Mouse (Mus musculus) cerebellum, adult (tissue): ENCODE data around the gene Mcoln2.
A peak's percentile ranks its signal among the peaks of the same experiment; 100 is the strongest.

Experiments
- ATAC-seq: cut with Nextera tagmentation; 2 replicates; pipeline ENCODE4 v1.9.2; 2017; ENCODE audit warnings: mild to moderate bottlenecking, moderate library complexity, mixed read lengths; ENCODE audit not compliant: insufficient number of reproducible peaks, low FRiP score, low TSS enrichment

Gene Mcoln2

GRCm38 (mm10) chr3:146149156-146150057 lies at the start of gene Mcoln2:
Gene Mcoln2, plus strand, starts transcription at chr3:146149833.
- ATAC-seq, result no peak

- ATAC-seq, result no peak
Measured at GRCm38 (mm10) chr3:146099925-146100324, 49.7 kb upstream of the Mcoln2 start.

- no peak for ATAC-seq
Measured at GRCm38 (mm10) chr3:146102049-146102448, 47.6 kb upstream of the Mcoln2 start.

- no peak for ATAC-seq
Measured at GRCm38 (mm10) chr3:146107116-146107849, 42.4 kb upstream of the Mcoln2 start.

GRCm38 (mm10) chr3:146107921-146108571 lies 41.6 kb upstream of the Mcoln2 start, which contains the start of gene Wdr63:
Gene Wdr63, minus strand, starts transcription at chr3:146108130.
- ATAC-seq, result peak; percentile 87

- no peak for ATAC-seq
Measured at GRCm38 (mm10) chr3:146108945-146109344, 40.7 kb upstream of the Mcoln2 start.

GRCm38 (mm10) chr3:146110358-146110757 lies 39.3 kb upstream of the Mcoln2 start:
- ATAC-seq, result no peak

- no peak for ATAC-seq
Measured at GRCm38 (mm10) chr3:146110916-146111315, 38.7 kb upstream of the Mcoln2 start.

GRCm38 (mm10) chr3:146117258-146117996 lies 32.2 kb upstream of the Mcoln2 start, which contains the start of gene Mcoln3:
Gene Mcoln3, plus strand, starts transcription at chr3:146117450.
- no peak for ATAC-seq

- ATAC-seq, result no peak
Measured at GRCm38 (mm10) chr3:146117997-146118457, 31.6 kb upstream of the Mcoln2 start.

- ATAC-seq, result no peak
Measured at GRCm38 (mm10) chr3:146121310-146122124, 28.1 kb upstream of the Mcoln2 start.

- ATAC-seq, result no peak
Measured at GRCm38 (mm10) chr3:146122125-146122420, 27.6 kb upstream of the Mcoln2 start.

GRCm38 (mm10) chr3:146122807-146123463 lies 26.7 kb upstream of the Mcoln2 start:
- no peak for ATAC-seq

- no peak for ATAC-seq
Measured at GRCm38 (mm10) chr3:146123464-146123825, 26.2 kb upstream of the Mcoln2 start.

GRCm38 (mm10) chr3:146127205-146127604 lies 22.4 kb upstream of the Mcoln2 start:
- ATAC-seq, result no peak

GRCm38 (mm10) chr3:146134834-146135233 lies 14.8 kb upstream of the Mcoln2 start:
- no peak for ATAC-seq

- no peak for ATAC-seq
Measured at GRCm38 (mm10) chr3:146135417-146135816, 14.2 kb upstream of the Mcoln2 start.

- ATAC-seq, result no peak
Measured at GRCm38 (mm10) chr3:146136422-146136821, 13.2 kb upstream of the Mcoln2 start.

GRCm38 (mm10) chr3:146140276-146140675 lies 9.4 kb upstream of the Mcoln2 start:
- no peak for ATAC-seq
